Mouse (Mus musculus): Measurements from ENCODE around the gene Gpc4. TPM values are rescaled to one million over a fixed set of nuclear protein-coding genes. Genes with fewer than 3 reads are reported as not detected.

The Gpc4 gene
- total RNA-seq, 4 experiments from 2014 or later, result 45.6 to 52.9 (median 47.9) TPM

GRCm38 (mm10) chrX:52030146-52030545, 134.9 kb downstream of the Gpc4 start:
- DNase-seq (ENCODE audit: low spot score in 2 of 2), result no peak

- DNase-seq (ENCODE audit: low spot score in 2 of 2), result no peak
These were observed 147.4 kb downstream of the Gpc4 start for GRCm38 (mm10) chrX:52017660-52018059.

Other genes starting within 250 kb of the Gpc4 start
- gene 1700080O16Rik, start 192.5 kb downstream of the Gpc4 start, total RNA-seq (2022), result not detected